Mouse (Mus musculus): ENCODE data around the gene Gpa33. TPM values are rescaled to one million over a fixed set of nuclear protein-coding genes. Genes with fewer than 3 reads are reported as not detected.
A peak's percentile ranks its signal among the peaks of the same experiment; 100 is the strongest.

The Gpa33 gene
- polyA plus RNA-seq, 1 experiment from 2014 or later, result not detected

DNA sequence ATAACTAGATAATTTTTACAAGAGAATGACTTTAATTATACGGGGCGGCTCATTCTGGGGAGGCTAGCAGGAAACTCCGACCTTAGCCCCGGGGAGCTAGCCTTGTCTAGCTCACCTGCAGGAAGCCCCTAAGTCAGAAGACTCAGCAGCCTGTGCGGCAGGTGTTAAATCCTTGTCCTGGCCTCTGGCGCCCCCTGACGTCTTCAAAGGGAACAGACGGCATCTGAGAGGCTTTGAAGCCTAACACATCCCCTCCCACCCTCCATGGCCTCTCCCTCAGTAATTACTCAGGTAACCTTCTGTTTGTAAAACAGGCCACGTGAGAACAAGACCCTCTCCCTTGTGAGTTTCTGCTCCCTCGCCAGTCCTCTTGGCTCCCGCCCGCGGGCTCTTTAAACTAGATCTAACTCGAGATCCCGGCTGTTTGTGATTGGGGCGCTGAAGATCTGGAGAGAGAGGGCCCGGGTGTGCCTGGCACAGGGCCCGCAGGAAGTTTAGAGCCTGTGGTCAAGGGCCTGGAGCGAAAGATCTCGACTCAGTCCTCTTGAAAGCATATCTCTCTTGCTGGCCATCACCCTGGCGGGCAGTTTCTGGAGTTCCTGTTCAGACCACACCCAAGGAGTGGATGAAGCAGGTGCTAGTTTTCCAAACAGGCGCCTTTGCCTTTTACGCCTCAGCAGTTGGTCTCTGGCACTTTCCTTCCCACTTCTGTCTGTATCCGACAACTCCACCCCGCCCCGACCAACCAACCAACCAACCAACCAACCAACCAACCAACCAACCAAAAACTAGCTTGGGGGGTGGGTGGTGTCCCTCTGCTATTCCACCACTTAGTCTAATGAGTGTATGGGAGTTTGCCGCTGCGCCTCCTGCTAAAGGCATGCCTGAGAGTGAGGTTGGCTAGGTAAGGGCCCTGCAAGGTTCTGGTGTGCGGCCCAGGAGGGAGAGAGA lies 24.4 kb downstream of the Gpa33 start:
- ATAC-seq (peak; percentile 59; the same call in 1 of the 2 replicates), DNase-seq (peak; percentile 83)
- Histone ChIP-seq H3K9ac (replicated peaks) (no peak overlapping the region), H3K4me1 (ENCODE audit: insufficient read depth) (peaks cover 2% of the 10 kb centered on the region; the same call in 1 of the 2 replicates), H3K4me3 (ENCODE audit: low read depth, low read length) (no peak overlapping the region), H3K4me2 (ENCODE audit: low read depth, low read length) (0 out of 2 replicates have a peak overlapping the region, but pooled peaks have one; percentile 13), H3K27me3 (ENCODE audit: insufficient read depth, low read length) (peaks cover 15% of the 10 kb centered on the region; the same call in 1 of the 2 replicates), H3K36me3 (replicated peaks; ENCODE audit: insufficient read depth, low read length) (no peaks in the 10 kb centered on the region), H3K27ac (ENCODE audit: low read depth) (no peak overlapping the region), H3K9me3 (ENCODE audit: low read length) (no peaks in the 10 kb centered on the region)
- TF ChIP-seq EP300 (IDR thresholded peaks at IDR 0.05; ENCODE audit: low read depth) (no peak), CTCF (IDR thresholded peaks at IDR 0.05; ENCODE audit: low read depth) (peak; percentile 95)
- WGBS (ENCODE audit: insufficient replicate concordance), result 13% methylated on average over 29 of the region's 29 CpGs

DNA sequence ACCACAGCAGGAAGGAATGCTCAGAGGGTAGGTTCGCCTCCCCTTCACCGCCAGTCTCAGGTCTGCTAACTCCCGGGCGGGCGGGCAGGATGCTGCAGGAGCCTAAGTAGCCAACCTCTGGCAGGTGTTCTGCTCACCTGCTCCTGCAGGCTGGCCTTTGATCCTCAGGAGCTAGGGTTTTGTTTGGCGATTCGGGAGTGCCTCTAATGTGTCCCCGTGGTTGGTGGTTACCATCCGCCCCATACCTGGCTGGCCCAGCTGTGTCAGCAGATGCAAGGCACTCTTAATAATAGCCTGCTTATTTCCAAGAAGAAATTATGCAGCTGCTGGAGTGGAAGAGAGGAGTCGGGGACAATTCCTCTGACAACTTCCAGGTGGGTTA lies 25.1 kb downstream of the Gpa33 start:
- WGBS (ENCODE audit: insufficient replicate concordance), result 31% methylated on average over 10 of the region's 10 CpGs
- Histone ChIP-seq H3K27ac (ENCODE audit: low read depth) (no peak overlapping the region), H3K9me3 (ENCODE audit: low read length) (no peaks in the 10 kb centered on the region), H3K4me2 (ENCODE audit: low read depth, low read length) (no peak overlapping the region), H3K4me3 (ENCODE audit: low read depth, low read length) (no peak overlapping the region), H3K27me3 (ENCODE audit: insufficient read depth, low read length) (peaks cover 21% of the 10 kb centered on the region; the same call in 1 of the 2 replicates), H3K4me1 (ENCODE audit: insufficient read depth) (peaks cover 2% of the 10 kb centered on the region; the same call in 1 of the 2 replicates), H3K9ac (replicated peaks) (no peak overlapping the region), H3K36me3 (replicated peaks; ENCODE audit: insufficient read depth, low read length) (no peaks in the 10 kb centered on the region)
- TF ChIP-seq EP300 (IDR thresholded peaks at IDR 0.05; ENCODE audit: low read depth) (no peak), CTCF (IDR thresholded peaks at IDR 0.05; ENCODE audit: low read depth) (no peak)
- ATAC-seq (no peak), DNase-seq (no peak)

DNA sequence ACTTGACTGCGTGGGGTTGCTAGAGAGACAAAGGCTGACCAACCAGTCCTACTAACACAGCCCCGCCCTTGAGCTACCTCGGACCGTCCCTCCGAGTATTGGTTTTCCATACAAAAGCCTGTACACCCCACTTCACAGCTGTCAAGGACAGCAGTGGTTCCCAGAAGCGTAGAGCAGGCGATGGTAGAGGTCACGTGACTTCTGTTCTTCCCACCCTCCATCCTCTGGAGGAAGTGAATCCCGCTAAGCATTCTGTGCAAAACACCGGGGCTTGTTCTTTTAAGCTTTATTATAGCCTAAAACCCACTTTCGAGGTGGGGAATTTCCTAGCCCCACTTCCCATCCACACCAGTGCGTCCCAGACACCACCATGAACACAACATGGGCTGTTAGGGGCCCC lies 27.7 kb downstream of the Gpa33 start:
- H3K27me3 ChIP-seq (ENCODE audit: insufficient read depth, low read length), result peaks cover 26% of the 10 kb centered on the region; the same call in 1 of the 2 replicates
- H3K4me2 ChIP-seq (ENCODE audit: low read depth, low read length), result no peak overlapping the region
- no peak overlapping the region for H3K4me3 ChIP-seq (ENCODE audit: low read depth, low read length)
- WGBS (ENCODE audit: insufficient replicate concordance), result 74% methylated on average over 12 of the region's 12 CpGs
- H3K4me1 ChIP-seq (ENCODE audit: insufficient read depth), result peaks cover 2% of the 10 kb centered on the region; the same call in 1 of the 2 replicates
- TF ChIP-seq EP300 (IDR thresholded peaks at IDR 0.05; ENCODE audit: low read depth) (no peak), CTCF (IDR thresholded peaks at IDR 0.05; ENCODE audit: low read depth) (no peak)
- no peak overlapping the region for H3K27ac ChIP-seq (ENCODE audit: low read depth)
- no peaks in the 10 kb centered on the region for H3K36me3 ChIP-seq (replicated peaks; ENCODE audit: insufficient read depth, low read length)
- no peak for ATAC-seq
- H3K9me3 ChIP-seq (ENCODE audit: low read length), result no peaks in the 10 kb centered on the region
- H3K9ac ChIP-seq (replicated peaks), result no peak overlapping the region
- no peak for DNase-seq

DNA sequence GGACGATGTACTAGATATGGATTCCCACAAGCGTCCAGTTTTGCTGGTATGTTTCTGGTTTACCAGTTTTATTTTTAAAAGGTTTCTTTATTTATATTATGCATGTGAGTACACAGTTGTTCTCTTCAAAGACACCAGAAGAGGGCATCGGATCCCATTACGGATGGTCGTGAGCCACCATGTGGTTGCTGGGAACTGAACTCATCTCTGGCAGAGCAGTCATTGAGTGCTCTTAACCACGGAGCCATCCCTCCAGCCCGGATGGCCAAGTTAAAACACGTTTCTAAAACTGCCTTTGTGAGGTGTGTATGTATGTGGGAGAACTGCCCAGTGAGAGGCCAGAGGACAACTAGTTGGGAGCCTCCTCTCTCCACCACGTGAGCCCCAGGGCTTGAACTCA lies 28.6 kb downstream of the Gpa33 start:
- Histone ChIP-seq H3K9me3 (ENCODE audit: low read length) (no peaks in the 10 kb centered on the region), H3K27ac (ENCODE audit: low read depth) (no peak overlapping the region), H3K27me3 (ENCODE audit: insufficient read depth, low read length) (peaks cover 26% of the 10 kb centered on the region; the same call in 1 of the 2 replicates), H3K4me2 (ENCODE audit: low read depth, low read length) (no peak overlapping the region), H3K4me1 (ENCODE audit: insufficient read depth) (peaks cover 2% of the 10 kb centered on the region; the same call in 1 of the 2 replicates), H3K36me3 (replicated peaks; ENCODE audit: insufficient read depth, low read length) (no peaks in the 10 kb centered on the region), H3K9ac (replicated peaks) (no peak overlapping the region), H3K4me3 (ENCODE audit: low read depth, low read length) (no peak overlapping the region)
- TF ChIP-seq CTCF (IDR thresholded peaks at IDR 0.05; ENCODE audit: low read depth), result no peak
- no peak for TF ChIP-seq EP300 (IDR thresholded peaks at IDR 0.05; ENCODE audit: low read depth)
- 54% methylated on average over 9 of the region's 9 CpGs for WGBS (ENCODE audit: insufficient replicate concordance)
- DNase-seq, result no peak
- ATAC-seq, result no peak

DNA sequence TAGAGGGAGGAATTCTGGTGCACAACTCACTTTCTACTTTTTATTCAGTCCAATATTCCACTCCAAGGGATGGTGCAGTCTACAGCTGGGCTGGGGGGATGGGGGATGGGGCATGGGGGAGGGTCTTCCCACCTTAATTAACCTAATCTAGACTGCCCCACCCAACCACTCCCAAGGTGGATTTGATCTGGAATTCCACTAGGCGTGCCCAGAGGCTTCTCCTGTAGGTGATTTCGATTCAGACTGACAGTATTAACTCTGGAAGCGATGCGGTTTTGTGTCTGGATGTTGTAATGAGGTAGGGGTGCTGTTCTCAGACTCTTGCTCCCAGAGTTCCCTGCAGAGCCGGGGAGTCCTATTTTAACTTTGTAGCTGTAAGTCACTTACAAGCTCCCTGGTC lies 30.1 kb downstream of the Gpa33 start:
- no peaks in the 10 kb centered on the region for H3K36me3 ChIP-seq (replicated peaks; ENCODE audit: insufficient read depth, low read length)
- TF ChIP-seq EP300 (IDR thresholded peaks at IDR 0.05; ENCODE audit: low read depth) (no peak), CTCF (IDR thresholded peaks at IDR 0.05; ENCODE audit: low read depth) (no peak)
- peaks cover 18% of the 10 kb centered on the region; the same call in 1 of the 2 replicates for H3K27me3 ChIP-seq (ENCODE audit: insufficient read depth, low read length)
- DNase-seq (no peak), ATAC-seq (no peak)
- H3K4me3 ChIP-seq (ENCODE audit: low read depth, low read length), result no peak overlapping the region
- H3K4me2 ChIP-seq (ENCODE audit: low read depth, low read length), result no peak overlapping the region
- H3K9me3 ChIP-seq (ENCODE audit: low read length), result no peaks in the 10 kb centered on the region
- no peak overlapping the region for H3K27ac ChIP-seq (ENCODE audit: low read depth)
- H3K4me1 ChIP-seq (ENCODE audit: insufficient read depth), result no peaks in the 10 kb centered on the region
- 50% methylated on average over 5 of the region's 5 CpGs for WGBS (ENCODE audit: insufficient replicate concordance)
- H3K9ac ChIP-seq (replicated peaks), result no peak overlapping the region
